Mouse (Mus musculus): ENCODE results near the gene Slc16a9.
"Not testable (repeated sequence)": the region's sequence is repeated elsewhere in the genome, so short reads cannot be mapped to it uniquely, and the experiment has no call there.

The Slc16a9 gene

DNA sequence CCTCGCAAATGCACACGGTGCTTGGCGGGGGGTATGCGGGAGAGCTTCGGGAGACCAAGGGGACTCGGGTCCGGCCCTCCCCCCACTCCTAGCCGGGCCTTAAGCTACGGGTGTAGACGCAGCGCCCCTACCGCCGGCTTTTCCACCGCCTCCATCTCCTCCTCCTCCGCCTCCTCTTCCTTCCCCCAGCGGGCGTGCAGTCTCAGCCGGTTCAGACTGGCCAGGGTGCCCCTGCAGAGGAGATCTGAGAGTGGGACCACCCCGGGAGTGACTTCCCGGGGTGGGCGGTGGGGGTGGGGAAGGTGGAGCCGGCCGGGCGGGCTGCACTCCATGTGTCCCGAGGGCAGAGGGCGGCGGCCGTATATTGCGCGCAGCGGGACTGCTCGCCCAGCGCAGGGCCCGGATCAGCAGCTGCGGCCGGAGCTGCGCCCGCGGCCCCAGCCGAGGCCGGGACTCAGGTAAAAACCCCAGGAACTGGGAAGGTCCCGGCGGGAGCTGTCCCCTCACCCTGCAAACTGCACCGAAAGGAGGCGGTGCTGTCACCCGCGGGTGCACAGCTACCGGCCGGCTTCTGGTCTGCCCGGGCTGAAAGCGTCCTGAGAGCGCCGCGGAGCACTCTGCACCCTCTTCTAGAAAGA lies at the start of gene Slc16a9:
TSS of gene Slc16a9 (plus strand) at position 180 of the 638 bp plus-strand sequence.
- DNase-seq (ENCODE audit: extremely low spot score, low spot score), result peak; percentile 81

DNA sequence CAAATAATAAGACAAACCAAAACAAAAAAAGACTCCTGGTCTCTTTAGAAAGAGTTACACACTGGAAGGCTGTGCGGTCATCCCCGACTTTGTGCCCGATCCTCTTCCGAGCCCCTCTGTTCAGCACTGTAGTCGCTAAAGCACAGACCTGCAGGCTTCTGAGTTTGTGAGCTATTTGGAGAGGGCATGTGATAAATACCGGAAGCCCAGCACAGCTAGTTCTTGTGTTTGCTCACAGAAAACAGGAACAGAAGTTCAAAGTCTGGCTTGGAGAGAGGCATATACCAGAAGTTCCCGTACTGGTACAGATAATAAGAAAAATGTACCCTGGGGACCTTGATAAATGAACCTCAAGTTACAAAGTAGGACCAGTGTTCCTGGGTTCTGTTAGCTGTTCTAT lies 49.6 kb upstream of the Slc16a9 start:
- no peak for DNase-seq (ENCODE audit: extremely low spot score, low spot score)

DNA sequence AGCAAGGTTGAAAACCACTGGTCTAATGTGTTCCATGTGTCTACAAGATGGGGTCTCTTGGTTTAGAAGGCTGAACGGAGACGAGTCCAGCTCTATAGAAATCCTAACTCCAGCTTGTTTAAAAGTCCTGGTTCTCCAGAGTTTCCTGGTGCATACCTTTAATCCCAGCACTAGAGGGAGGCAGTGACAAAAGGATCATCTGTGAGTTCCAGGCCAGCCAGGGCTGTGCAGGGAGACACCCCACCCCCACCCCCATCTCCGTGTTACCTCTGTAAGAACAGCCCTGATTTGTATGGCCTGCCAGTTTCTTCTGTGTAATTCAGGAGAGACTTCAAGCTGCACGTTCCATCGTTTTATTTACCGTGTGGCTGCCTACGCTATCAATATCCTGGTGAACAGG lies 49.1 kb upstream of the Slc16a9 start:
- DNase-seq (ENCODE audit: extremely low spot score, low spot score), result peak; percentile 27

DNA sequence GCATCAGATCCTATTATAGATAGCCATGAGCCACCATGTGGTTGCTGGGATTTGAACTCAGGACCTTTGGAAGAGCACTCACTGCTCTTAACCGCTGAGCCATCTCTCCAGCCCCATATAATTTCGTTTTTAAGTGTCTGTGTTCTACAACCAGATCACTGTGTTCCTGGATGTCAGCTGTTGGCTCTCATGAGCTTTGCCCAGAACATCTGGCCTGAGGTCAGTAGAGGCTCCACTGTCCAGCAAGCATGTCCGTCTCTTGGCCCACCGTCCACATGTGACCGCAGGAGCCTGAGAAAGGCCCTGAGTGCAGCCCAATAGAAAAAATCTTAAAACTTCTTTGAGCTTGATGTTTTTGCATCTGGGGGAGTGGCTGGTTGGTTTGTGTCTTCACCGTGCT lies 48.2 kb upstream of the Slc16a9 start:
- no peak for DNase-seq (ENCODE audit: extremely low spot score, low spot score)

DNA sequence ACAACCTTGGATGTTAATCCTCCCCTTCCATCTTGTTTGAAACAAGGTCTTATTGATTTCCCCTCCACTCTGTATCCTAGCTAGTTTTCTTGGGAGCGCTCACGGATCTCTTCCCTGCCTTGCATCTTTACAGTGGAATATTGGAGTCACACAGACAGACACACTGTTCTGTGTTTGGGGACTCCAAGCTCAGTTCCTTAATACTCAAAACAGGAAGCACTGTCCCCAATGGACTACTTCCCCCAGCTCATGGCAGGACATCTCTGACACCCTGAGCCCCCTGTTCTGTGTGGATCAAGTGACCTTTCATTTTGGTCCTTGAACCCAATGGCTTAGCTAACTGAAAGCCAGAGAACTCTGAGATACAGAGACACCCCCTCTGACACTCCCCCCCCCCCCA lies 47.3 kb upstream of the Slc16a9 start:
- no peak for DNase-seq (ENCODE audit: extremely low spot score, low spot score)

DNA sequence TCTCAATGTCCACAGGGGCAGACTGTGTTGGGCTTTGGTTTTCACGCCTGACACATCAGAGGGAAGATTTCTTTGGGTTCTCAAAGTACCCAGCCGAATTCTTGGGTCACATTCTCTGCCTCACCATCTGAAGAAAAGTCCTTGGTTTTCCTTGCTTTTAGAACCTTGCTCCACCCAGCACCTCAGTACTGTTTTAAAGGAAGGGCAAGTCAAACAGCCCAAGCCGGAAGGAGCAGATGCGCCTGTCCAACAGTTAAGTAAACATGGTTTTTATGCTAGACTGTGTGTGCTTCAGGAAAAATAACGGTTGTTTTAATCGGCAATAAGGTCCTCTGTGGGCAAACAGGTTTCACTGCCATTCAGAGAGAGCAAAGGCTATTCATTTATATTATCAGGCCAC lies 46.9 kb upstream of the Slc16a9 start:
- DNase-seq (ENCODE audit: extremely low spot score, low spot score), result no peak

DNA sequence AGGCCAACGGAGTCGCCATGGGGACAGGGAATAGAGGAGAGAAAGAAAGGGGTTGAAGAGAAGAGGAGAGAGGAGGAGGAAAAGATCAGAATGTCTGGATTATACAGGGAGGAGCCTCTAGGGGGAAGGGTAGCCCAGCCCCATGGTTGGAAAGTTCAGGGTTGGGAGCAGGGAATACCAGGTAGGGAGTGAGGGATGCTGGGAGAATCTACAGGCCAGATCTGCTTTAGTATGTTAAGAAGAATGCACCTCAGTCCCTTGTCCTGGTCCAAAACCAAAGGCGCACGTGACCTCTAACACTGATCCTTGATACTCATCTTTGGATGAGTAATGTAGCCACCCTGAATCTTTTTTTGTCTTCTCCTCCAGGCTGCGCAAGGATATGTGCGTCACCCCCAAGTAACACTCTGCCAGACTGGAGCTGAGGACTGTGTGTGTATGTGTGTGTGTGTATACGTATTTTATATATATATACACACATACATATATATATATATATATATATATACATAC lies 45.9 kb upstream of the Slc16a9 start:
- no peak for DNase-seq (ENCODE audit: extremely low spot score, low spot score)

DNA sequence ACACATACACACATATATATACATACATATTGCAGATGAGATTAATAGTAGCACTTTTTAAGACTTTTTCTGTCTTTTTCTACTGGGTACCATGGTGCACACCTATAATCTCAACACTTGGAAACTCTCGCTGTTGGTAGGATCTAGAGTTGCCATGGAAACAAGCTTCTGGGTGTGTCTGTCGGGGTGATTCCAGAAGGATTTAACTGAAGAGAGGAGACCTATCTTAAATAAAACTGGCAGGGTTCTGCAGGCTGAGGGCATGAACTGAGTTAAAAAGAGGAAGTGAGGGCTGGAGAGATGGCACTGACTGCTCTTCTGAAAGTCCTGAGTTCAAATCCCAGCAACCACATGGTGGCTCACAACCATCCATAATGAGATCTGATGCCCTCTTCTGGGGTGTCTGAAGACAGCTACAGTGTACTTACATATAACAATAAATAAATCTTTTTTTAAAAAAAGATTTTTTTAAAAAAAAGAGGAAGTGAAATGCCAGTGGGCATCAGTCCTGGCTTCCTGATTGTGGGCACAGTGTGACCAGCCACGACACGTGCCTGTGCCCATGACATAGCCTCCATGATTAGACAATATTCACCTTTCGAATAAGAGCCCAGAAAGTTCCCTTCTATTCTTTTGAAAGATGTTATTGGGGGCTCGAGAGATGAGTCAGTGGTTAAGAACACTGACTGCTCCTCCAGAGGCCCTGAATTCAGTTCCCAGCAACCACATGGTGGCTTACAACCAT lies 45.3 kb upstream of the Slc16a9 start:
- DNase-seq (ENCODE audit: extremely low spot score, low spot score), result no peak

DNA sequence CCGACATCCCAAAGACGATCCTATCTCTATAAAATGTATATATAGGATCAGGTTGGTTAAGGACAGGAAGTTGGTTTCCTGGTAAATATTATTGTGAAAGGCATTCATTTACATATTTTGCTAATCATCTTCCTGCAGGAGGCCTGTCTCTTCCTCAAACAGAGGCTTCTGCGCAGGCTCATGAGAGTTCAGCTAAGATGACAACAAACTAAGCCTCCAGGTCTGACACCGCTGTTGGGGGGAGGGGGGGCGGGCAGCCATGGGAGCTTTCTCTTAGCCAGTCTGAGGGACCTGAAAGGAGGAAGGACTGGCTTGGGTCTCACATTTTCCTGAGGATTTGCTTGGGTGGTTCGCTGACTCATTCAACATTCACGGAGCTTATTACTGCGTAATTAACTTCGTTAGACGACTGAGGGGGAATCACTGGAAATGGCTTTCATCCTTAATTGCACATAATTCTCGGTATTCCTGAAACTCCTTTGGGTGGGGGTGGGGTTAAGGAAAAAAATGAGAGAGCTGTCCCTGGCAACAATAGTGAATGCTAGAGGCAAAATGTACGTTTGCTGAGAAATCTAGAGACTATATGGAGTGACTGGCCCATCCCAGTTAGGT lies 43.9 kb upstream of the Slc16a9 start:
- no peak for DNase-seq (ENCODE audit: extremely low spot score, low spot score)

DNA sequence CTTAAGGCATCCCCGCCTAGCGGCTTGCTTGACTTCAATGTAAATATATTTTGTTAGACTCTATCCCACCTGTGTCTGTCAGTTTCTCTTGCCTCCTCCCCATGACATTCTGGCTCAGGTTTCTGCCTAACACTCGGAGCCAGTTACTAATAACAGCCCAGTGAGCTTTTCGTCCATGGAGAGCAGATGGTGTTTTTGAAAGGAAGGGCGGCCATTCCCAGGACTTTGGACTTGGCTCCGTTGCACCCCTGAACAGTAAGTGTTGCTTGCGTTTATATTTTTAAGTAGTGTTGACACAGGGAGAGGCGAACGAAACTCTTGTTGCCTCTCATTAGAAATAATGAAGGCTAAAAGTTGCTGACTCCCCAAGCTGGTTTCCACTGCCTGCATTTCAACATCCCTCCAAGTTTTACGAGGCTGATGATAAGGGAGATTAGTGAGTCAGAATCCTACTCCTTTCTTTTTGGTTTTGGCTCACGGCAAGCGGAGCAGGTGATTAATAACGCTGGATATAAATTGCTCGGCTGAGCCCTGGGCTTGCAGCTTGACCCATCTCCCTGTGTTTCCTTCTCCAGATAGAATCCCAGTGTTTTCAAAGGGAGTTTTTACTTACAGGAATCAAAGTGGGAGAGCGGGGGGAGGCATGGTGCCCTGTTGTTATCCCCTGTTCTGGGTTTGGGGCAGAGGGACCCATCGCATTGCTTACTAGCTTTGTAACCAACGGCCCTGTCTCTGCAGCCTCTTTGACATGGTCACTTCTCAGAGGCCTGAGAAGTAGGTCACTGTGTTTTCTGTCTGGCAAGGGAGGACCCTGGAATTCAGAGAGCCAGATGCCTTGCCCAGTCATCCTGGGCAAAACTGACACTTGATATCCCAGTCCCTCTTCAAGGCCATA lies 40.1 kb upstream of the Slc16a9 start, which contains the start of gene Mrln:
TSS of gene Mrln (plus strand) at position 160 of the 895 bp plus-strand sequence.
- DNase-seq (ENCODE audit: extremely low spot score, low spot score), result no peak

DNA sequence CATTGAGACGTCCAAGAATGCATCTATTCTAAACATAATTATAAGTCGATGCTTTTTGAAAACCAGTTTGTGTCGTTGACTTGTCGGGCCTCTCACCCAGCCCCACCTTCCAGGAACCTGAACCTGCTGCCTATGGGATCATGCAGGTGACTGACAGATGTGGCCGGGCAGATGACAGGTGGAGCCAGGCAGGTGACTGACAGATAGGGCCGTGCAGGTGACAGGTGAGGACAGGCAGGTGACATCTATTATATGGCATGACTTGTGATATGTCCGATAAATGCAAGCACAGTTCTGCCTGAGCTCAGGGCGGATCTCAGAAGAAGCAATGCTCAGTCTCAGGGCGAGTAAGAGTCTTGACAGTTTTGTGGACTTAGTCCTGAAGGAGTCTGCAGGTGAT lies 33.6 kb upstream of the Slc16a9 start:
- no peak for DNase-seq (ENCODE audit: extremely low spot score, low spot score)

DNA sequence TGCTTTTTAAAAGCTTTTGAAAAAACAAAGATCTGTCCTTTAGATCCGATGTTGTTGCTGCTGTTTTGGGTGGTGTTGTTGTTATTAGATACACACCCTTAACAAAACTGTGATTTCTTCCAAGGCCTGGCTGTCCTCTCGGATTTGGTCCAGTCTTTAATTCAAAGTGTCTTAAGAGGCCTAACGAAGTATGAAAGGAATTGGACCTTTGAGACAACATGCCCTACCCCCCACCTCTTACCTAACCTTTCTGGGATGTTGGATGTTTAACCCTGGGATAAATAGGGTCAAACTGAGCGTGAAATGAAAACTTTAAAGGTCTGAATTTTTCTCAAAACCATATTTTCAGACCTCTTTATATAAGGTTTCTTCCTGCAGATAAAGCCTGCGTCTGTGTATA lies 23.9 kb upstream of the Slc16a9 start:
- DNase-seq (ENCODE audit: extremely low spot score, low spot score), result no peak

DNA sequence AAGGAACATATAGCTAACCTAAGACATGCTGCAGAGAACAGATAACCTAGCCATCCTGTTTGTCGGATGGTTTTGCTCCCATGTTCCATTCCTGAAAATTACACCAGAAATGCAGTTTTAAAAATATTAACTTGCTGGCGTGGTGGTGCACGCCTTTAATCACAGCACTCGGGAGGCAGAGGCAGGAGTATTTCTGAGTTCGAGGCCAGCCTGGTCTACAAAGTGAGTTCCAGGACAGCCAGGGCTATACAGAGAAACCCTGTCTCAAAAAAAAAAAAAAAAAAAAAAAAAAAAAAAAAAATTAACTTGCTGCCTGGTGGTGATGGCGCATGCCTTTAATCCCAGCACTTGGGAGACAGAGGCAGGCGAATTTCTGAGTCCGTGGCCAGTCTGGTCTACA lies 22.7 kb upstream of the Slc16a9 start:
- not testable (repeated sequence) for DNase-seq (ENCODE audit: extremely low spot score, low spot score)

DNA sequence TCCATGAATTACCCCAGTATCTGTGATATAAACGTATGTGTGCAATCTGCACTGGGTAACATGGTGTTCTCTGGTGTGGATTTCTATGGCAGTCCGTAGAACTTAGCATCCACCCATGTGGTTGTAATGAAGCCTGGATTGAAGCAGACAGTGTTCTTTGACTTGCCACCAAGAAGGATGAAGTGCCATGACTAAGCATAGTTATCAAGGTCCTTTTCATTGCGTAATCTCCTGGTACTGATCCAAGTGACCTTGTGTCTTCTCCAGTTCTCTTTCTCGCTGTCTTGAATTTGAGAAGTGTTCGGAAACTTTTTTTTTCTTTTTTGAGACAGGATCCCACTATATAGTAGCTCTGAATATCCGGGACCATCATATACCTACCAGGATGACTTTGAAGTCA lies 20.3 kb upstream of the Slc16a9 start:
- no peak for DNase-seq (ENCODE audit: extremely low spot score, low spot score)

DNA sequence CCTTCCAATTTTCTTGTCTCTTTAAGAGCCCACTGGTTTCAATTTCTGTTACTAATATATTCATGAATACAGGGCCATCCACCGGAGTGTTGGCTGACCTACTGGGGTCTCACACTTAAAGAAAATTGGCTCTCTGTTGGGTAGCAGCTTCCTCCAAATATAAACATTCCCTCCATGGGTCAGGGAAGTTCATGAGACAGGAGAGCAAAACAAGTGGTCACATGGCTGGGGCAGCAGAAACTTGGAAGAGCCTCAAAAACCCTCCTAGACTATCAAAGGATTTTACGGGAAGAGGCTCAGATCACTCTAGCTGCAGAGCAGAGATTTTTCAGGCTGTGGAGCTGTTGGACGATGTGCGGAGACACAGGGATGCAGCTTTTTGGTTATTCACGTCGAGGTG lies 19.1 kb upstream of the Slc16a9 start:
- no peak for DNase-seq (ENCODE audit: extremely low spot score, low spot score)

DNA sequence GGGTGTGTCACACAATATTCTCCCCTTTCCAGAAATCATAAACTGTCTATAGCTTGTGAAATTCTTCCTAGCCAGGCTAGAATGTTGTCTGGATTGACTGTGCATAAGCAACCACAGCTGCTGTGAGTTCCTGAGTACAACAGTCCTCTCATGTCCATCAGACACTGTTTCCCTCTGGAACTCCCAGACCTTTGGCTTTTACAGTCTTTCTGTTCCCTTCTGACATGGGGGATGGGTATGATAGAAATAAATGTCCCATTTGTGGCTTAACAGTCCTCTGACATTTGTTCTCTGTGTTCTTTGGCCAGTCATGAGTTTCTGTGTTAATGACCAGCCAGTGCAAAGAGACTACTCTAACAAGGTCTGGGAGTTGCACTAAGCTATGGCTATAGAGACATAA lies 18.3 kb upstream of the Slc16a9 start:
- DNase-seq (ENCODE audit: extremely low spot score, low spot score), result no peak

DNA sequence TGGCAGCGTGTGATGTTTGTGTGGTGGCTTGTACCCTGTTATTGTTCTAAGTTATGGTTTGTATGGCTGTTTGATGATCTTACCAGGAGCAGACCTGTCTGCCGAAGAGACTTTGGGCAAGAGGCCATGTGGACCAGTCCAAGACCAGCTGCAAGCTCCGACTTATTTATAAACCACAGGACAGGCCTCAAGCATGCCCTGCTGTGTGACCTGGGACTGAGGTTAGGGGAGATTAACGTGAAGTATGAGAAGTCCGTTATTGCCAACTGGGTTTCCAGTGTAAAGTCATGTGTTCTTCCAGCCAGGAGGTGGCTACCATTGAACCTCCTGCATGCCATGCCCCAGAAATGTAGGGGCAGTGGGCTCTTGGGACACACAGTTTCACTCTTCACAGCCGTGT lies 14.5 kb upstream of the Slc16a9 start:
- no peak for DNase-seq (ENCODE audit: extremely low spot score, low spot score)

DNA sequence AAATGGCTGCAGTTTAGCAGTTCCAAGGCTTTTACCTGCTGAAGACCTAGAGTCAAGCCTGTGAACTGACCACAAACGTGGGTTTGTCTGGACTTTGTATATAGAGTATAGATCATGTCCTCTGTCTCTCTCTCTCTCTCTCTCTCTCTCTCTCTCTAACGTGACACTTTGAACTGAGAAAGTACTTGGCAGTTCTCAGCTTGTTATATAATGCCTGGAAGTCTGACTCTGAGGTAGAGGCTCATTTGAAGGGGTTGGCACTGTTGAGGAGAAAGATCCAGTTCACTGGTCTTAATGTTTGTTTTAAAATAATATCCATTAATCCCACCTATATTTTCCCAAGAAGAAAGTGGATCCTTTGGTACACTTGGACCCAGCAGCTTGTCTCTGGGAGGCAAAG lies 7.0 kb upstream of the Slc16a9 start:
- no peak for DNase-seq (ENCODE audit: extremely low spot score, low spot score)

DNA sequence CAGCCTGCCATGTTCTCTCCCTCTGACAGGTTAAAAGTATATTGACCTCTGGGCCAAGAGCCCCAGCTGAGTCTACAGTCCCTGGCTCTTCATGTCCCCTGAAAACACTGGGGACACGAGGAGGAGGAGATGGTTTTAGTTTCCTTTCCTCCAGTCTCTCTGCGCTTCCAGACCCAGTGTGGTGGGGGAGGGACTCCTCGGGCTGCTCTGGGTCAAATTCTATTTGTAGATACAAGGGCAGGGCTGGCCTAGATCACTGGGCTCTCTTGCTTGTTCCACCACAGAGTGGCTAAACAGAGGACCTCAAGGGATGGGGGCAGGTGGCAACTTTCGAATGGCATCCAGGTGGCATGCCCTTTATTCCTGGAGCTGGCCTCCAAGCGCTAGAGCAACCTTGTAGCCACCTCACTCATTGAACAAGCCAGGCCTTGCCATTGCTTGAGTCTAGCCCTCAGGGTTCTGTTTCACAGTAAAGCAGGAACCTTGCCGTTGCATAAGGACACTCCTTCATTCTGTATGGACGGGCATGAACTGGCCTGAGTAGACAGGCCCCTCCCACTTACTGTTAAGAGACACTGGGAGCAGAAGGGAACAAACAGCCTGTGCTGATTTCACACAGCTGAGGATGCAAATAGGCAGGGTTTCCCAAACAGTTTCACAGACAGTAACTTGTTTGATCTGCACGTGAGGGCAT lies 2.0 kb upstream of the Slc16a9 start:
- no peak for DNase-seq (ENCODE audit: extremely low spot score, low spot score)

DNA sequence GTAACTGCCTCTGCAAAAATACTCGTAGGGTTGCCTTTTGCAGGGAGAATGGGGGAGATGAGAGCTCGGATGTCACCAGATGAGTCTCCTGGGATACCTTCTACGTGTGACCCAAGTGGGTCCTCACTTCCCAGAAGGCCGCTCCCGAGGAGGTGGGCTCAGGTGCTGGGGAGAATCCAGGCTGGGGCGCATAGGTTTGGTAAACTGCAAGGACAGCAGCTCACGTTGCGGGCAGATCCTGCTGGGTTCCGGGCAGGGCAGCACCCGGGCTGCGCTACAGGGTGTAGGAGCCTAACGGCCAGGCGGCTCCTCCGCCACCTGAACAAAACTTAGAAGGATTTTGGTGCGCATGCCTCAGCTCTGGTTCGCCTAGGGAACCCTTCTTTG lies 652 bp downstream of the Slc16a9 start:
- DNase-seq (ENCODE audit: extremely low spot score, low spot score), result no peak

DNA sequence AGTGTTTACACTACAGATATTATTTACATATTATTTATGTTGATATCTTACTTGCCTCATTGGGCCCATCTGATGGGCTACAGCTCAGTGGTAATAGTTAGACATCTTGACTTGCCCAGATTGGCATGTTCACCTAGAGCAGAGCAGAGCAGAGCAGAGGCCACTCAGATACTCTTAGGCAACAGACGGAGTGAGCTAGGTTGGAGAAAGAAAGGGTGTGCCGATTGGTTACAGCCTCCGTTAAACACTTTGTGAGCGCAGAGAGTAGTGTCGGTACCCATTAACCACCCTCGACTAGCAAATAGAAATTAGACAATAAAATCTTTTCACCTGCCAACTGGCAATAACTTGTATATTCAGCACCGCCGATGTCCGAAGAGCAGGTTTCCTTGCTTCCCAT lies 1.2 kb downstream of the Slc16a9 start:
- peak; percentile 27 for DNase-seq (ENCODE audit: extremely low spot score, low spot score)
